Mouse (Mus musculus): ENCODE measurements at regions not wholly inside any gene's neighbourhood (a gene's known extent, or its start where the extent isn't known, plus 50 kb on each side); places are given as distances from the start of the nearest gene placed in this dataset.
"Not testable (repeated sequence)": the region's sequence is repeated elsewhere in the genome, so short reads cannot be mapped to it uniquely, and the experiment has no call there.

- ATAC-seq (replicated peaks; ENCODE audit: low FRiP score, low TSS enrichment, poor library complexity, severe bottlenecking): no peak
Measured at GRCm38 (mm10) chr4:97509576-97509975, 263.0 kb upstream of the Nfia start.

- ATAC-seq (replicated peaks; ENCODE audit: low FRiP score, low TSS enrichment, poor library complexity, severe bottlenecking): peak; percentile 99
Measured at GRCm38 (mm10) chr4:97505734-97506133, 266.8 kb upstream of the Nfia start.

- ATAC-seq (replicated peaks; ENCODE audit: low FRiP score, low TSS enrichment, poor library complexity, severe bottlenecking): no peak
Measured at GRCm38 (mm10) chr4:97491248-97491804, 281.2 kb upstream of the Nfia start.

GRCm38 (mm10) chr4:97486354-97486753, 286.2 kb upstream of the Nfia start:
- peak; percentile 34; the same call in 1 of the 2 replicates for ATAC-seq (replicated peaks; ENCODE audit: low FRiP score, low TSS enrichment, poor library complexity, severe bottlenecking)

DNA sequence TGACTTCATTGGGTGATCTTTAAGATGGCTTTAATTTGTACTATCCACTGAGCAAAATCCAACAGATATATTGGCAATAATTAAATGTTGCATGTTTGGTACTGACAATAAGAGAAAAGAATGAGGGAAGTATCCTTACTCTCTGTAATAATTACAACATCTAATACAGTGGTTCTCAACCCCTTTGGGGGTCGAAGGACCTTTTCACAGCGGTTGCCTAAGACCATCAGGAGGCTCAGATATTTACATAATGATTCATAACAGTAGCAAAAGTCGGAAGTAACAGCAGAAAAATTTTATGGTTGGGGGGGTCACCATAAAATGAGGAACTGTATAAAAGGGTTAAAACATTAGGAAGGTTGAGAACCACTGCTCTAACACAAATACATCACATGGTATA, 287.3 kb upstream of the Nfia start:
- no peak for ATAC-seq (replicated peaks; ENCODE audit: low FRiP score, low TSS enrichment, poor library complexity, severe bottlenecking)

GRCm38 (mm10) chr4:97482701-97483246, 289.8 kb upstream of the Nfia start:
- no peak for ATAC-seq (replicated peaks; ENCODE audit: low FRiP score, low TSS enrichment, poor library complexity, severe bottlenecking)

GRCm38 (mm10) chr4:97481836-97482235, 290.7 kb upstream of the Nfia start:
- no peak for ATAC-seq (replicated peaks; ENCODE audit: low FRiP score, low TSS enrichment, poor library complexity, severe bottlenecking)

DNA sequence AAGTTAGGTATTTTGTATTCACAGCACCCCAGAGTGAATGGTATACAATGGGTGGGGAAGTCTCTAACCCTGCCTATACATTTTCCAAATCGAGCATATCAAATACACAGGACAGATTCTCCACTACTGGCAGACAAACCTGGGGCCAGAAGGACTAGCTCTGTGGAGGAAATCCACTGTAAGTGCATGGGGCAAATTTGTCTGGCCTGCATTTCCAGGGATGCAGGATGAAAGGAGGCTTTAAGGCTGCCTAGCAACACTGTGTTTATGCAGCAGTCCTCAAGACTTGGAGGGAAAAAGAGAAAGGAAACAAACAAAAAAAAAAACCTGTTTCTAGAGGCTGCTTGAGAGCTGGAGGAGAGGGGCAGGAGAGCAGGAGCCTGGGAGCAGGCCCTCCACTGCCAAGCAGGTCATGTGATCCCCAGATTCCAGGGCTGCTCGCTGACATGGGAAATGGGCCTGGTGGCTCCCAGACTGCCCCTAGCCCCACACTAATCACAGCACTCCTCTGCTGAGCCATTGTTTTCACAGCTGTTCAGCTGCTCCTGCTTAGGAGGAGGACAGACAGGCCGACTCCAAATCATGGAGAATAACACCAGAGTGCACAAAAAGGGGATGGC, 293.7 kb upstream of the Gm10192 start:
- no peak for ATAC-seq (replicated peaks; ENCODE audit: low FRiP score, low TSS enrichment, poor library complexity, severe bottlenecking)

- not testable (repeated sequence) for ATAC-seq (replicated peaks; ENCODE audit: low FRiP score, low TSS enrichment, poor library complexity, severe bottlenecking)
Measured at GRCm38 (mm10) chr4:97473492-97473891, 290.5 kb upstream of the Gm10192 start.

- no peak for ATAC-seq (replicated peaks; ENCODE audit: low FRiP score, low TSS enrichment, poor library complexity, severe bottlenecking)
Measured at GRCm38 (mm10) chr4:97465932-97466666, 283.1 kb upstream of the Gm10192 start.

DNA sequence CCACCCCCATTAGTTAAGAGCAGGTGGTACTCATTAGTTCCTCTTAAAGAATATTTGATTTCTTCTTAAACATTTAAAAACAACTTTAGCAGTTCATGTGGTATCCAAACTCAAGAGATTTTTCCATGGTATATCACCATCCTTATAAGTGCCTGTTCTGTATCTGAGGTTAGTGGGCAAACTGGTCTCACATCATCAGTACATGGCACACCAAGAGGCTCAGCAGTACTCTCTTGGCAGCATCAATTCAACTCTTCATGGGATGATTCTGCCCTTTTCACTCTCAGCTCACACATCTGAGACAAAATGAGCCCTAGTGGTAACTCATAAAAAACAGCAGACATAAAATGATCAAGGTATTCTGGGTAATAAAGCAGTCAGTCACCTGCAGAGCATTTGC, 282.6 kb upstream of the Gm10192 start:
- no peak for ATAC-seq (replicated peaks; ENCODE audit: low FRiP score, low TSS enrichment, poor library complexity, severe bottlenecking)

DNA sequence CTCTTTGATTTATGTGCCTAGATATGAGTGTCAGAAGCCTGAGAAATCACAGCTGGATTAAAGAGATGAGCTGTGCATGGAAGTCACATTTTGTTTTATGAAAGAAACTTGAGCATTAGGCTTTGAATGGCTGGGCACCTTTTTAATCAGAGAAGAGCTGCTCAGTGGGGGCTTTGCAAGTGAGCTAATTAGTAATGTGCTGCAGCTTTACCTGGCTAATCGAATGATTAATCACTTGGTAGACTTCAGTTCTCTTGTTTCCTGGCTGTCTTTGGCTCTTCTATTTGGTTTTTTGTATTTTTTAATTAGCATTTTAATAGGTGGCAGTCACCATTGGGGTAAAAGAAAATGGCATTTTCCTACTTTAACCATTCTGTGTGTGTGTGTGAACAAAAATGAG, 278.2 kb upstream of the Gm10192 start:
- no peak for ATAC-seq (replicated peaks; ENCODE audit: low FRiP score, low TSS enrichment, poor library complexity, severe bottlenecking)

DNA sequence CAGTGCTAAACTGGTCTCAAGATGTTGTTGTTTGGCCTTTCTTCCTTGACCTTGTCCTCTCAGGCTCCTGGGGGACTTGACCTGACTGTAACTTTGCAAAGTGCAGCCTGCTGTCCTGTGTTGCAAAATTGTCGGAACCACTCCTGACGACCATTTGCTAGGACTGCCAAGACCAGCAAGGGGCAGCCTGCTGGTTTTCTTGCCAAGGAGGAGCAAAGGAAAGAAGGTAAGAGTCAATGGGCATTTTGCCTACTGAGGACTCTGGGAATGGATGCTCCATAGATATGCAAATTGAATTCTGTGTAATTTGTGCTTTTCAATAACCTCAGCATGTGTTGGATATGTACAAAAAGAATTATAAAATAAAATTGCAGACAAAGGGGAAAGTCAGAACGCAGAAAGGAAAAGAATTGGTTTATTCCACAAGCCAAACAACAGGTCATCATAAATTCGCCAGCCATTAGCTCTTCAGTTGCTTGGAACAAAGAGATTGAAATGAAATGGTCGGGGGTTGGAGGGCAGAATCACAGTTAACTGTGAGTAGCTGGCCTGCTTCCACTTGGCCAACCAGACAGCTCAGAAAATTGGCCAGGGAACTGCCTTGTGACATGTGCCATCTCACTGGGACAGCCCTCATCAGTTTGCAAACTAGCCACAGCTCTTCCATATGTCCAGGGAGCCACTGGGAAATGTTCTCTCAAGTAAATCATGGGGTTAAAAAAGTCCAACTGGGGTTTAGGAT, 256.5 kb upstream of the Gm10192 start:
- no peak for ATAC-seq (replicated peaks; ENCODE audit: low FRiP score, low TSS enrichment, poor library complexity, severe bottlenecking)

DNA sequence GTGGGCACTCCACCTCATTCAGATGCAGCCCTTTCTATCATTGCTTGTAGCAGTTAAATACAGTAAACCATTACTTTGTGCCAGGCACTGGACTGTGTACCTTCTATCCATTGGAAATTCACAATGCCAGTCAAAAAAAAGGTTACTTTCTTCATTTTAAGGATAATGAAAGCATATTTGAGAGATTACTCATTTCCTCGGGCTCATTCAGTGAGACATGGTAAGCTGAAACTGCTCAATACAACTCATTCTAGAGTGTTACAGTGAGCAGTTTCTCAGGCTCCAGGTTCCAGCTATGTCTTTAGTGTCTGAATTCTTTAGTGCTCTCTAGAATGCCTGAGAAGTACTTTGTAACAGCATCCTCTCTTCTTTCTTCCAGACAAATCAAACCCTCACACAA, 249.7 kb upstream of the Gm10192 start:
- ATAC-seq (replicated peaks; ENCODE audit: low FRiP score, low TSS enrichment, poor library complexity, severe bottlenecking): no peak

GRCm38 (mm10) chr4:97432094-97432493, 249.1 kb upstream of the Gm10192 start:
- no peak for ATAC-seq (replicated peaks; ENCODE audit: low FRiP score, low TSS enrichment, poor library complexity, severe bottlenecking)

DNA sequence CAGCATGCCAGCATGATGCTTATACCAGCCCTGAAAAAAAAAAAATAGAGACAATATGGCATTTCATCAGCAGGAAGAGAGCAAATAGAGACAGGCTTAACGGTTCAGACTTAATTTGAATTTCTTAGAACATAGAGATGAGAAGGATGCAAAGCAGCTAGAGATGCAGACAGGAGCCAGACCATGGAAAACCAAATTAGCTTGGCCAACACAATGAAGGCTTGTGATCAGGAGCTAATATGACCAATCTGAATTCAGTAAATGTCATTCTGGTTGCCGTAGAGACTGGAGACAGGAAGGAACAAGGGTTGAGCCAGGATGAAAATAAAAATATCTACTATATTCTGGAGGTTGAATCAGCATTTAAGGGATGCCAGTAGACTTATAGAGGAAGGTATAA, 248.3 kb upstream of the Gm10192 start:
- no peak for ATAC-seq (replicated peaks; ENCODE audit: low FRiP score, low TSS enrichment, poor library complexity, severe bottlenecking)

DNA sequence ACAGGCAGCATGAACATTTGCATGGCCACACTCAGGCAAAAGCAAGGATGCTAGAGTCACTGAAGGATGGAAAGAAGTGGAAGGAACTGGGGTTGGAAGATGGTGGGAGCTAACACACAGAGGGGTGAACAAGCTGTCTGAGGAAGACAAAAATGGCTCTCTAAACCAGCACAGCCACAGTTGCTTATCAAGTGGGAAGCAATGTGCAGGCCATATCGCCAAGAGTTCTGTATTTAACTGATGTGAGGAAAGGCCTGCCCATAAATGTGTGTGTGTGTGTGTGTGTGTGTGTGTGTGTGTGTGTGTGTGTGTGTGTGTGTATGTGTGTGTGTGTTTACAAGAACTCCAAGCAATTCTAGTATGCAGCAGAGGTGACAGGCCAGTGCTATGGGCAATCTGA, 236.9 kb upstream of the Gm10192 start:
- no peak for ATAC-seq (replicated peaks; ENCODE audit: low FRiP score, low TSS enrichment, poor library complexity, severe bottlenecking)

GRCm38 (mm10) chr4:97418616-97419015, 235.7 kb upstream of the Gm10192 start:
- ATAC-seq (replicated peaks; ENCODE audit: low FRiP score, low TSS enrichment, poor library complexity, severe bottlenecking): no peak

DNA sequence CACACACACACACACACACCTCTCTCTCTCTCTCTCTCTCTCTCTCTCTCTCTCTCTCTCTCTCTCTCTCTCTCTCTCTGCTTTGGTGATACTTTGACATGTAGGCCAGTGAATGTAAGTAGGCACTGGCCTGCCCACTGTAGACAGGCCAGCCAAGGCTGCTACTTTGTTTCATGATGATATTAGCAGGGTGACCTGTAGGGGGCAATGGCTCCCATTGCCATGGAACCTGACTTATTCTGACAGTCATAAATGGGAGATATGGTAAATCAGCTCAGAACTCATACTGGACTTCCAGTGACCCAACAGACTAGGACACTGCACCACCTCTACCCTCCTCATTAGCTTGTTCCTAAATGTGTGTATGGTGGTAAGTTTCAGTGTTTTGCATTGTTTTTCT, 235.0 kb upstream of the Gm10192 start:
- ATAC-seq (replicated peaks; ENCODE audit: low FRiP score, low TSS enrichment, poor library complexity, severe bottlenecking): 0 out of 2 replicates have a peak, but pooled peaks have one; percentile 55

Measured in megakaryocyte-erythroid progenitor cell, adult 5-6 weeks (primary cell).